Mouse (Mus musculus) gastrocnemius, postnatal 36 days (tissue): ENCODE results near the gene Sh3bgrl2. TPM values are rescaled to one million over a fixed set of nuclear protein-coding genes. Genes with fewer than 3 reads are reported as not detected.

ENCODE experiments used
- DNase-seq, 2 experiments: peaks; one replicate each; pipeline ENCODE4 v3.0.0; 2022
- intact Hi-C: fragments of 180-260 bp; cut with DNase I; formaldehyde crosslinking; loops from one replicate; pipeline ENCODE4 v1.15.1; 2025
- total RNA-seq, 2 experiments: library from RNA; stranded (reverse); gene quantifications; 2 replicates each; pipeline ENCODE4 v1.2.3; 2021

Gene Sh3bgrl2
- total RNA-seq, 2 experiments from 2014 or later = 1.1 to 1.9 TPM

DNA sequence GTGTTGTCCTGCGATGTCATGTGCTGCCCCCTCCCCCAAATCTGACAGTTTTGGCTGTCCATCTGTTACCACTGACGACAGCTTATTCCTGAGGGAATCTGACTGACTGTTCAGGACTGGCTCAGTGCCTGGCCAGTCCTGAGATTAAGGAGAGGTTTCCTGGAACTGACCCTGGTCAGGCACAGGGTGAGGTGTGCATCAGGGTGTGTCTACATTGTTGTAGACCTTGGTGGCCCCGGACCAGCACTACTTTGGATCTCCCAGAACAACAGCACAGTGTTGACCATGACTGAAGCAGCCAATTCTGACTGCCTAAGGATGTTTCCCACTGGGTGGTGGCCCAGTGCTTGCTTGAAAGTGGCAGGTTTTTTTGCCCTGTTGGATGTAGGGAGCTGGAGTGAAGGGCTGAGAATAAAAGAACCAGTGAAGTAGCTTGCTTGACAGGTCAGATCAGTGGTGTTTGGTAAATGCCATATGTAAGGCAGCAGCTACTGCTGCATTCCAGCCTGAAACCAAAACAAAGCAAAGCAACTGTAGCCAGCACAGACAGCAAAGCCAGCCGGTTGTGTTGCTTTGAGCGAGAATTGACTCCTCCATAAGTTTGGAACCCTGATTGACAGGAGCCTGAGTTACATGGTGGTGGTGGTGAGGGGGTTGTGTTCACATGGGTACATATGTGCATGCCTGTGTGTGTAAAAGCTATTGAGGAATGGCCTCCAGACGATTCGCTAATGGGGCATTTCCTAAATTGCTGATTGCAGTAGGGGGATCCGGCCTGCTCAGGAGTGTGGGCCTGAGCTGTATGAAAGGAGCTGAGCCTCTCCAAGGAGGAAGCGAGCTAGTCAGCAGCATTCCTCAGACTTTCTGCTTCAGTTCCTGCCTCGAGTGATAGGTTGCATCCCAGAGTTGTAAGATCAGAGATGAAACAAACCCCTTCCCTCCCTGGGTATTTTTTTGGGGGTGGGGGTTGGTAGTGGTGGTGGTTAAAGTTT is 8.9 kb downstream of the Sh3bgrl2 start:
- intact Hi-C loops = no loop called here
- DNase-seq = no peak

DNA sequence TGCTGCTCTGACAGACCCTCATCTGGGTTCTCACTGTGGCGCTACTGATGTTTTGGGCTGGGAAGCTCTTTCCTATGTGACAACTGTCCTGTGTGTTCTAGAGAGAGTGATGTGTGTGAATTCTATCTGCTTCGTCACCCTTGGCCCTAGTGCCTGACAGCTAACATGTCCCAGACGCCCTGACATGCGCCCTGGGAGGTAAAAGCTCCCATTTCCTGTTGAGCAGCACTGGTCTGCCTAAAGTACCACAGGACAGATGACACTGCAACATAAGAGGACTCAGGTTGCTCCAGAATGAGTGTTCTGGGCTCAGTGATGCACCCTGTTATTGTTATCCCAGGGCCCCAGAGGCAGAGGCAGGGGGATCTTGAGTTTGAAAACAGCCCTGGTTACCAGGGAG is 12.5 kb downstream of the Sh3bgrl2 start:
- intact Hi-C loops = no loop called here

DNA sequence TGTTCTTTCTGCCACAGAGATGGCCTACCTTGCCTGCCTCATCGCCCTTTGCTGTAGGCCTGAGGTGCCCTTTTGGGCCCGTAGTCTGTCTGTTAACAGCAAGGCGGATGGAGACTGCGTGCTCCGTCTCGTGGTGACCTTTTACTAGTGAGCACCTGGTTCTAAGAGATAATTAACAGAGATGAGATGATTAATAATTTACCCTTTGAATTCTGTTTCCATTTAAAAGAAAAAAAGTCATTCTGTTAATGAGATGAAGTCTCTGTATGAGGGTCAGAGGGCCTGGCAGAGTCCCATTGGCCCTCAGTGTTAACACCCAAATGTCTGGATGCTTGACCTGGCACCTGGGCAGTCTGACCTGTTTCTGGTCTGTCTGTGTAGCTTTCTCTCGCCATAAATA is 14.8 kb downstream of the Sh3bgrl2 start:
- intact Hi-C loops = no loop called here
- DNase-seq = no peak

More for the DNA sequence above, 12.5 kb downstream of the Sh3bgrl2 start:
- DNase-seq = no peak

DNA sequence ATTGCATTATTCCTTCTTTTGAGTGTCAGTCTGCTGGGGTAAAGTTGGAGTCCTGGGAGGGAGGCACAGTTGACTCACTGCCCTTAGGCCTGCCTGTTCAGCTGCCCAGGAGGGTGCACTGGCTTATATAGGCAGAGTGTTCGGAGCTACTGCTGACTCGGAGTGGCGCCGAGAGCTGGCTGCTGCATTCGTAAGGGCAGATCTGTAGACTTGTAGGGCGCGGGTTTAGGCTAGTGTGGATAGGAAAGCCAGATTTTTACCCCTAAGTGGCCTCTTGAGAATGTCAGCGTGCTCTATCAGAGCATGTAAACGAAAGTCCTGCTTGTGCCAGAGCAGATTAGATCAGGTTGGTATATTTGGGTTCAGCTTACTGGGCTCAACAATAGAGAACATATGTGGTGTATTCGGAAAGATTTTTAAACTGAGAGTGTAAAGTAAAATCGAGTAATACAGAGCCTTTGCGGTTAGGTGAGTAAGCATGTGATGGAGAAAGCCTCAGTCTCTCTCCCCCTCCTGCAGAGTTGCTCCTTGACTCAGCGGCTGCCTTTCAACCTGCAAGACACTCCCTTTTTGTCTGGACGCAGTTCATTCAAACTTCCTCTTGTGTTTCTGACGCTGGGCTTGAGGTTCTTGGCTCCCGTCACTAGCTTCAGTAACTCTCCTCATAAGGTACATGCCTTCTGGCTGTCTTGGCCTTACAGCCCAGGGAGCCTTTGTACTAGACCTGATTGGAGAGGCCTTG is 15.9 kb downstream of the Sh3bgrl2 start:
- intact Hi-C loops = no loop called here
- no peak for DNase-seq

DNA sequence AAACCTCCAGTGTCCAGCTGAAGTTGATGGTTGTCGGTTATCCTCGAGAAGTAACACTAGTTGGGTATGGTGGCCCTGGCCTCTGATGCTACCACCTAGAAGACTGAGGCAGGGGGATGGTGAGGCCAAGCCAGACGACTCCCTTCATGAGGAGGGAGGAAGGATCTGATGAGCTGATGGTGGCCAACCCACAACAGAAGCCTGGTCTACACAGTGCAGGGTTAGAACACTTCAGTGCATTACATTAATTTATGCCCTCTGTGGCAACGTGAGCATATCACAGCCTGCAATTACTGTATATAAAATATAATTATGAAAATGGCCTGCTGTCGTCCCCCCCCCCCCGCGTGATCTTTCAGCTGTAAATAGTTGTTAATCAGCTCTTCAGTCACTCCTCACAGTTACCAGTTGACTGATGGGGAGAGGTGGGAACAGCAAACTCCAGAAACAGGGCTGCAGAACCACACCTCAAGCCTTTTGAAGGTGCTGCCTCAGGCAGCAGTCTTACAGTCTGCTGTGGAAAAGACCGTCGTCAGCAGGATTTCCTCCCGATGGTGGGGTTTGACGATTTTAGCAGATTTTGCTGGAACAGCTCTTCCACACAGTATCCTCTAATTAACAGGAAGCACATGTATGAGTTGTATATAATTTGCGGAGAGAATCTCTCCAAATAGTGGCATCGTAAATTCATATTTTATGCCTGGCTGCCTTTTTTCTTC is 17.0 kb downstream of the Sh3bgrl2 start:
- DNase-seq = no peak
- intact Hi-C loops = no loop called here

DNA sequence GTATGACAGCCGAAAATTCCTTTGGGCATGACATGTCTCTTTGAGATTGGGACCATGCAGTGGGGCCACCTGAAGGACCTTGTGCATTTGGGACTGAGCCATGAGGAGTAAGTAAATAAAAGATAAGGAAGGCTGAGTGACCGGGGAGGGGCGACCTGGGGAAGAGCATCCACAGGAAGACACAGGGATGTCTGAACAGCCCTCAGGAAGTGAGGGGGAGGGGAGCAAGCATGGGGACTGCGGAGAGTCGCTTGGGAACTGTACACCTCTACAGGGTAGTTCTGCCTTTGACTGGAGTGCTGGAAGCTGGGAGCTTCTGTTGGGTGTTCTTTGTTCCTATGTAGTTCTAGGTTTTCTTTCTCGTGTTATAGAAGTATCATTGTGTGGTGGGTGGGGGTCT is 18.0 kb downstream of the Sh3bgrl2 start:
- intact Hi-C loops = no loop called here
- no peak for DNase-seq

DNA sequence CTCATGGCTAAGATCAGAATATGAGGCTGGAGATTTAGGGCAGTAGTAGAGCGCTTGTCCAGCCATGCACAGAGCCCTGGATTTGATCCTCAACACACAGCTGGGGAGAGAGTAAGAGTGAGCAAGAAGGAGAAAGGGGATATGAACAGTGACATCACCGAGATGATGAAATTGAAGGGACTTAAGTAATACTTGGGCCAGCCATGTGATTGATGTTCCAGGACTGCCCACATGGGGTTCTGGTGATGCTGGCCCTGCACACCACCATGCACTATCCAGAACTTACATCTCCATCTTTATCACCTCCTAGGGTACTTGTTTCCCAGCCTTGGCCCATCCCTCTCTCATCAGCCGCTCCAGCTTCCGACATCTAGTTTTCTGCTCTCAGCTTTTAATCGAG is 20.0 kb downstream of the Sh3bgrl2 start:
- no peak for DNase-seq
- intact Hi-C loops = no loop called here

DNA sequence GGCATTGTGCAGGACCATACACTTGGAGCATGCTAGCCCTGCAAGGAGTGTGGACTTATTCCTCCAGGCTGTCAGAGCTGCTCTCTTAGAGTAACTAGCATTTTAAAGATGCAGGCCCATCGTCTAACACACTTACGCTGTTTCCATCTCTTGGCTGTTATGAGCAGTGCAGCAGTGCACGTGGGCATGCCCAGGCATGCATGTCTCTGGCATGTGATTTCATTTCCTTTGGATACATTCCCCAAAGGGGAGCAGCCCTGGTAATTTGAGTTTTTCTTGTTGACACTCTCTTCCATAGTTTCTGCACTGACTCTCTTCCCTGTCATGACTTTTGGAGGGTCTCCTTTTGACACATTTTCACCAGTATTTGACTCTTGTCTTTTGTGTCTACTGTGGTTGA is 20.8 kb downstream of the Sh3bgrl2 start:
- DNase-seq = no peak
- intact Hi-C loops = no loop called here

DNA sequence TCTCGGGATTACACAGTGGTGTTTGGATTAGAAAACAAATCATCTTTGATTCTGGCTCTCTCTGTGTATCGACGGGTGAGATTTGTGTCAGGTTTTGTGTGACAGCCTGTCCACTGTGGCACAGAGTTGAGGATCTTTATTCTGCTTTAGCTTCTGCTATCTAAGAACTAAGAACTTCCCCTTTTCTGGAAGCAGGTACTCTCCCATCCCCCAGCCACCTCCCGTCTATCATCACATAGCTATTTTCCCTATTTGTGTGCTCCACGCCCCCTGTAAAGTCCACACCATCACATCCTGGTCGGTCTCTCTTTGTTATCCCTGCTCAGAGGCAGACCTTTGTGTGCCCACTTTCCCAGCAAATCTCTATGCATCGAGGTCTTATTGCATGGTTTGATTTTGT is 21.8 kb downstream of the Sh3bgrl2 start:
- DNase-seq = no peak
- intact Hi-C loops = no loop called here

DNA sequence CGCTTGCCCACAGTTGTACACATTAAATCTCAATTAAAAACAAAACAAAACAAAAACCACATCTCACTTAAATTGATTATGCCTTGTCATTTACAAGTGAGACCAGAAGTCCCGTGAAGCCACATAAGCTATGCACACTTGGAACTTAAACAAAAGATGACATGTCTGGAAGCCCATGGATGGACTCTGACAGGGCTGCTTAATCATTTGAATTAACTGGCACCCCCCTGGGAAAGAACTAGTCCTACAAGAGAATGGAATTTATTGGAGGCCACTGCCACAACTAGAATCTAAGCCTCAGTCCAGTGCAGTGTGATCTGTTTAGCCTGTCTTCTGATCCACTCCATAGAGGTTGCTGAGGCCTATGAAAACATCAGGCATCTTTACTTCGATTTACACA is 23.2 kb downstream of the Sh3bgrl2 start:
- intact Hi-C loops = no loop called here
- DNase-seq = no peak

DNA sequence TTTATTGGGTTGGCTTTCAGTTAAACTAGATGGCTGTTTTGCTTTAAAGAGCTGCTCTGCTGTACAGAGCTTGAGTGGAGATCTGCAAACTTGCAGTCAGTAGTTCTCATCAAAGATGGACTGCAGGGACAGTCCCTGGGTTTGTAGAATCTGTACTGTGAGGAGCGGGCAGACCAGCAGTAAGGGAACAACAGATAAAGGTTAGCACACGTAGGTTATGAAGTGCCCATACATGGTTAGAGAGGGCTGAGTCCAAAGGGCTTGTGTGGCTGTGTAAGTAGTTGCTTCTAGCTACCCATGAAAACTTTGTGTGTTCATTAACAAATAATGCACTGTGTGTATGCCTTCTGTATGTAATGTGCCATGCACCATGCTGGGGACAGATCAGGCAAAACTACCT is 24.2 kb downstream of the Sh3bgrl2 start:
- no peak for DNase-seq
- intact Hi-C loops = no loop called here

DNA sequence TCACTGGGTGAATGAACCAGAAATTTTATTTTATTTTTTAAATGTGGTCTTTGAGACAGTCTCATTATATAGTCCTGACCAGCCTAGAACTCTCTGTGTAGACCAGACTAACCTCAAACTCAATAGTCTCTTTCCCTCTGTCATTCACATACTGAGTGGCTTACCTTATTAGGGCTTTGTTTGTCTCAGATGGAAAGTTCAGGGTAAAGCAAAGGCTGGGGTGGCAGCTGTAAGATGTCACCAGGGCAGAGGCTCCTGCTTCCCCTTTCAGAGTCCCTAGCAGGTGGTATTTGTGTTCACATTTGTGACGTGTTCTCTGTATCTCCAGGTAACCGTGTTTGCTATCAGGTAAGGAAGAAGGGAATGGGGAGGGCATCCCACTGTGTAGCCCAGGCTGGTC is 24.7 kb downstream of the Sh3bgrl2 start:
- intact Hi-C loops = no loop called here
- DNase-seq = no peak

DNA sequence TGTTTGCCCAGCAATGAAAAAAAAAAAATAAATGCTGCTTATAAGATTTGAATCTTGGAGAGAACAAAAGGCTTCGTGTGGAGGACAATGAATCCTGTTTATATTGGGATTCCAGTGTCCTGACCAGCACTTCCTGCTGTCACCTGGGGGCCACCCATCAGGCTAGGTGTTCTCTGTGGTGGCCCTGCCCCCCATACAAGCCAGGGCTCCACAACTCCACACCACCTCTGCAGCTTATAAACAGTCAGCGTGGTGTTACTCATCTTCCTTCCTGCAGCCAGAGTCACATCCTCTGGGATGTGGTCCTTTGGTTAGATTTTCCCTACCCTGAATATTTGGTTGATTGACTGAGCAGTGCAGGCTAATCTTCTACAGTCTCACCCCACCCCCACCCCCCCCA is 25.5 kb downstream of the Sh3bgrl2 start:
- intact Hi-C loops = no loop called here
- DNase-seq = no peak

DNA sequence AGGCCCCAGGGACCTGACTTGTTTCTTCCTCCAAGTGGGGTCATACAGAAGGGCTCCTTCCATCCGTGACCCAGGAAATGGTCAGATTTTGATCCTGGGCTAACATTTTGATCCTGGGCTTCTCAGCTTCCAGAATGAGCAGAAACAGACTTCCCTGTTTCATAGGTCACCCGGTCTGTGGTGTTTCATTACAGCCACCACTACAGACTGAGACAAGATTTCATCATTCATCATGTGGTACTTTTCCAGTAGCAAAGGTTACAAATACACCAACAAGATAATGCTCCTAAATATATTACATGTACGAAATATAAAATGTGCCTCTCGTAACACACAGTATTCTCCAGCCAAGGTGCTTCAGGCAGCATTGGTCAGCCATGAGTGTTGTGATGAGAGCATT is 27.3 kb downstream of the Sh3bgrl2 start:
- intact Hi-C loops = no loop called here
- no peak for DNase-seq

DNA sequence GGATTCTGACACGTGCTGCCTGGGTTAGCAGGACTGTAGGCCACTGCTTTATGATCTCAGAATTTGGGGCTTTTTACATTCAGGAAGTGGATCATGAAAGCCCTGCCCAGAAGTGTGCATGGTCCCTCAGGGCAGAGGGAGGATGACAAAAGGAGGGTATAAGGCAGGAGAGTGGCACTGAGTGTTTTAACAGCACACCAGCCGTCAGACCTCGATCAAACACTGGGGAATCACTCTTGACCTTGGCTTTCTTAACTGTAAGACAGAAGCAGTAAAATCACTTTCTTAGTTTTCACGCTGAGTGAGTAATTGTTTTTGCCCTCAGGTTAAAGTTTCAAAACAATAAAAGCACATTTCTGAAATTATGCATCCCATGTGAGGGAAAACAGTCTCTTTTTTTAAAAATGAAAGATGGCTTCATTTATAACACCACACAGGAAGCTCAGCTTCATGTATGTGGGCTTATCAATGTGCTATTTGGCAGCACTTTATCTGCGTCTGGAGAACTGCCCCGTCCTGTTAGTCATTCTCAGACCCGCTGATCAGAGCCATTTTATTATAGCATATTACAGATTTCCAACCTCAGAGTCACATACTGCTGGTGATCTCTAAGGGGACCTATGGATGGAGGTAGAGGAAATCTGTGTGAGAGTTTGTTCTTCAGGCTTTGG is 28.0 kb downstream of the Sh3bgrl2 start:
- intact Hi-C loops = no loop called here
- no peak for DNase-seq

DNA sequence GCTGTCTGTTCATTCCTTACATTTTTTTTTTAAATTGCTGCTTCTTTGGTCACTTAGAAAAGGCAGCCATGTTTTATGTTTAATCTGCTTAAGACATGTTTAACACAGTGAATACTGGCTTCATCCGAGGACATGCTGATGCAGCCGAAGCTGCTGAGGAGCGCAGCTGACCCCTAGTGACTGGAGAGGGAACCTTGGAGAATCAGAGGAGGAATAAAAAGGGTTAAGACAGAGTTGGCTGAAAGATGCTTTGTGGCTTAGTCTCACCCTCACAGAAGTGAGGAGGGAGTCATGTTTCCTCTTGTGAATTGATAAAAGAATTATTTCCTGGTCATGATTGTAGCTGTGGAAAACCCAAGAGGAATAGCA is 28.5 kb downstream of the Sh3bgrl2 start:
- DNase-seq = no peak
- intact Hi-C loops = no loop called here

DNA sequence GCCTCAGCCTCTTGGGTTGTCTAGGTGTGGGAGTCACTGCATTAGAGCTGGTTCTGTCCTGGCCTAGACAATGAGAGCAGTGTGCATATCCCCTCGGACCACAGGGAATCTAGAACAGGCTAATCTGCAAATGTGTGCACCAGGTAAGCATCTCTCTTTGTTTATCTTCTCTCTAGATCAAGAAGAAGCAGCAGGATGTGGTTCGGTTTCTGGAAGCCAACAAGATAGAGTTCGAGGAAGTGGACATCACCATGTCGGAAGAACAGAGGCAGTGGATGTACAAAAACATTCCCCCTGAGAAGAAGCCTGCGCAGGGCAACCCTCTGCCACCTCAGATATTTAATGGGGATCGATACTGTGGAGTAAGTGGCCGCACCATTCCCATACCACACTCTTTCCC is 29.1 kb downstream of the Sh3bgrl2 start:
- no peak for DNase-seq
- intact Hi-C loops = no loop called here

DNA sequence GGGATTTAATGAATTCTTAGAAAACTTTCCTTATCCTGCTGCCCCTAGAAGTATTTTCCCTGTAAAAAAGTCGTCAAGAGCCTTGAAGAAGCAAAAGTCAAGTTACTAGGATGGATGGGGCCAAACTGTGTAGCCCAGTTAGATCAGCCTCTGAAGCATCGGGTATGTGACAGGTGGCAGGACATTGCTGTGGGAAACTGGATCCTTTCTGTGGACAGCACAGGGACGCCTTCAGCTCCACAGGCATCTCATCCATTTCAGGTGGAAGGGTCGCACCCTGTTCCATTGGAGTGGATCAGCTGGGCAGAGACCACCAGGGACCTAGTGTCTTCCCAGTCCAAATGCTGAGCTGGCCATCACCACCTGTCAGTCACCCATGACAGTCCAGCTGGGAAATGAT is 30.9 kb downstream of the Sh3bgrl2 start:
- intact Hi-C loops = no loop called here
- no peak for DNase-seq

DNA sequence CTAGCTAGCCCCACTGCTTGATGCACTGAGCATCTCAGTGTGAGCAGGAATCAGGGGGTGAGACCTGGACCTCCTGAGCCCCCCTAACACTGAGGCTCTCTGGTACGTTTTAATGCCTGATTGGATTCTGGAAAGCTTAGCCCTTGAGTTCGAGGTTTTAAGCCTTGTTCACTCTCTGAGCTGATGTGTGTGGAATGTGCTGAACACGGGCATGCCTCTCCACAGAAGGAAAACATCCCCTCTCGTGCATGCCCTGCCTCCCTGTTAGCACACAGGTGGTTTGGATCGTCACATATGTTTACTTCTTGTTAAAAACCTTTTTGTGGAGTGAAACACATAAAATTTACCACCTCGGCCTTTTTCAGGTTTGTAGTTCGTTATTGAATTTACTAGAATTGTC is 34.6 kb downstream of the Sh3bgrl2 start:
- intact Hi-C loops = no loop called here

DNA sequence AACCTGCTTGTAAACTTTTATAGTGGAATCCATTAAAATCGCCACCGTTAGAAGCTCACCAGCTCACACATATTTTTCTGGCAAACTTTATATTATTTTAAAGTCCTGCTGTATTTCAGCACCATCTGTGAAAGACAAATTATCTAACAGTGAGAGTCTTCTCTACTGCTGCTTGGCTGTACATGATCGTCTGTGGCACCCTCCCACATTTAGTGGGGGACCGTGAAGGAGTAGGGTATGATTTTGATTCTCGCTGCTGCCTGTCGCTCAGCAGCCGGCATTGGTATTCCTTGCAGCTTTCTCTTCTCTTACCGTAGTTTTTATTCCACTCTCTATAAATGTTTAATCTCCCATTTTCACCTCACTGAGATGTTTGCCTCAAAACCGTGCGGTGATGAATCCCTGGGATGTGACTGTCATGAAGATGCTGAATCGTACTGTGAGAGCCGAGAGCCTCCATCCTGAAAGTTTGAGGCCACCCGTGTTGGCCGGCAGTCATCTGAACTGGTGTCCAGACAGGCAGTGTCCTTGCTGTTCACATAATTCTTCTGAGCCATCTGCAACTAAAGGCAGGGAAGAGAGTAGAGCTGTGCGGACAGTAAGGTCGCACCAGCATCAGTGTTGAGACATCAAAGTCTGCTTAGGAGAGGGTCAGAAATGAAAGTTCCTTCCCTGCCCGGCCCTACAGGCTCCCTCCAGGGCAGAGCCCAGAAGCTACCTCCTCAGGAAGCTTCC is 38.4 kb downstream of the Sh3bgrl2 start:
- intact Hi-C loops = no loop called here
- no peak for DNase-seq

More for the DNA sequence above, 34.6 kb downstream of the Sh3bgrl2 start:
- no peak for DNase-seq
